Mouse (Mus musculus) C2C12 (cell line): ENCODE data around the gene Birc2.

Experiments used
- CEBPB ChIP-seq: IDR thresholded peaks from one replicate; pipeline ENCODE4 v1.6.1; 2011; ENCODE audit warnings: low read depth, mild to moderate bottlenecking, control low read depth, moderate library complexity
- CTCF ChIP-seq: IDR thresholded peaks from one replicate; pipeline ENCODE4 v1.5.1; 2011; ENCODE audit not compliant: control insufficient read depth, insufficient read depth, insufficient read length
- FOSL1 ChIP-seq: IDR thresholded peaks from one replicate; pipeline ENCODE4 v1.8.0; 2011; ENCODE audit warnings: mild to moderate bottlenecking, low read length; ENCODE audit not compliant: poor library complexity, insufficient read depth, severe bottlenecking
- MAX ChIP-seq: IDR thresholded peaks from one replicate; pipeline ENCODE4 v1.6.1; 2011; ENCODE audit warnings: mild to moderate bottlenecking, control low read depth
- MYOD1 ChIP-seq: IDR thresholded peaks from one replicate; pipeline ENCODE4 v1.6.1; 2011; ENCODE audit warnings: low read depth; ENCODE audit not compliant: control insufficient read depth, insufficient read length
- MYOG ChIP-seq: IDR thresholded peaks from one replicate; pipeline ENCODE4 v1.6.1; 2011; ENCODE audit not compliant: control insufficient read depth, insufficient read length; ENCODE audit errors: extremely low read depth
- USF1 ChIP-seq: IDR thresholded peaks from one replicate; pipeline ENCODE4 v1.6.1; 2011; ENCODE audit warnings: low read depth, mild to moderate bottlenecking, control low read depth, moderate library complexity

GRCm38 (mm10) chr9:7848191-7848590 is 11.3 kb upstream of the Birc2 start:
- TF ChIP-seq CTCF (no peak), USF1 (no peak), FOSL1 (no peak), CEBPB (no peak), MAX (no peak), MYOD1 (no peak), MYOG (no peak)
